ENCODE assay signal across 8 mouse cellular contexts in the genomic region with DNA sequence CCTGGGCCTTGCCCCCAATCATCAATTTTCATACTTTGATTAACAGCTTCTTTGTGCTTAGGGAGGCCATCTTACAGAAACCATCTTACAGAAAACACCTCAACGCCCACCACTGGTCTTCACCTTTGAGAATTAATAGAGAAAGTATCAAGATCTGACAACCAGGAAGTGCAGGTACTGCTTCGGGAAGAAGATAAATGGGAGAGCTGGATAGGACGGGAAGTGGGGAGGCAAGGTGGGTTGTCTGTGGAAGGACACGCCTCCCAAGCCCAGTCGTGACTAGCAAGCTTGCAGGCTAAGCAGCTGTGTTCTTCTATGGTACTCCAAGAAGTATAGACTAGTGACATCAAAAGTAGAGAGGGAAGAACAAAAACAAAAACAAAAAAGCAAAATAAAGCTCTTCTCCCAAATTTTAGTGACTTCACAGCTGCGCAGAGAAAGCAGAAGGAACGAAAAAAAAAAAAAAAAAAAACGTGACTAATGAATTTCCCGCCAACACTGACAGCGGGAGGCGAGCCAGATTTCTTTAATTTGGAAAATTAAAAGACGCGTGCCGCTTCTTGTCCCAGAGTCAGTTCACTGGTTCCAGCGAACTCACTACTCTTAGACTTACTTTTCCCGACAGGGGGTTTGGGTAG. TPM values are rescaled to one million over a fixed set of nuclear protein-coding genes. Genes with fewer than 3 reads are reported as not detected.
A peak's percentile ranks its signal among the peaks of the same experiment; 100 is the strongest.
DNase-seq lines count a peak whose midpoint lies in the region; ATAC-seq and TF ChIP-seq lines count a peak whose summit lies in the region.

No protein-coding gene starts in this region.

- 8% methylated on average over 16 of the region's 16 CpGs for WGBS in liver, adult 2 months
- WGBS in hindbrain, postnatal 0 days, result 4% methylated on average over 16 of the region's 16 CpGs

- H3K36me3 ChIP-seq in liver, adult 2 months (ENCODE audit: control insufficient read depth, insufficient read depth, low read length), result no peaks in the 10 kb centered on the region
- H3K36me3 ChIP-seq in hindbrain, postnatal 0 days (ENCODE audit: insufficient read depth, low read length), result no peaks in the 10 kb centered on the region

- H3K79me2 ChIP-seq in liver, adult 2 months (ENCODE audit: control insufficient read depth, insufficient read depth, low read length), result no peaks in the 10 kb centered on the region

- peak overlapping the region; percentile 87 for H3K4me2 ChIP-seq in hindbrain, postnatal 0 days (ENCODE audit: low read depth, low read length)

- H3K4me1 ChIP-seq in liver, adult 2 months (ENCODE audit: control insufficient read depth, insufficient read depth, low read length), result peaks cover 5% of the 10 kb centered on the region
- peaks cover 8% of the 10 kb centered on the region; the same call in 1 of the 2 replicates for H3K4me1 ChIP-seq in hindbrain, postnatal 0 days (ENCODE audit: insufficient read depth, low read length)

- H3K4me3 ChIP-seq in liver, adult 2 months (ENCODE audit: insufficient read depth, low read depth, low read length), result peak overlapping the region; percentile 84
- H3K4me3 ChIP-seq in hindbrain, postnatal 0 days (ENCODE audit: low read length), result peak overlapping the region; percentile 73

- DNase-seq in liver, adult 2 months (ENCODE audit: extremely low read depth, low read depth, low spot score), result no peak
- DNase-seq in liver, result no peak
- peak; percentile 48 for DNase-seq in hindbrain, postnatal 0 days (ENCODE audit: low spot score)
- peak; percentile 23 for DNase-seq in naive thymus-derived CD4-positive, alpha-beta T cell, adult 2 months (ENCODE audit: low read depth)
- no peak for DNase-seq in retina, embryonic 14.5 days (ENCODE audit: low spot score)
- DNase-seq in layer of hippocampus, postnatal 14 days (ENCODE audit: low spot score in 2 of 2), result no peak
- no peak for DNase-seq in layer of hippocampus, adult 9-10 months (ENCODE audit: low spot score)

- no peak for TF ChIP-seq CTCF in liver, adult 2 months (IDR thresholded peaks at IDR 0.05; ENCODE audit: low read depth, low read length)
- no peak for TF ChIP-seq CTCF in hindbrain, postnatal 0 days (IDR thresholded peaks at IDR 0.05; ENCODE audit: low read depth)

- no peaks in the 10 kb centered on the region for H3K27me3 ChIP-seq in liver, adult 2 months (ENCODE audit: control insufficient read depth, insufficient read depth, low read length)
- H3K27me3 ChIP-seq in hindbrain, postnatal 0 days (ENCODE audit: insufficient read depth, low read length), result no peaks in the 10 kb centered on the region

- no peak overlapping the region for H3K27ac ChIP-seq in liver, adult 2 months (replicated peaks; ENCODE audit: insufficient read depth, low read depth, low read length)
- H3K27ac ChIP-seq in hindbrain, postnatal 0 days, result no peak overlapping the region

- peak overlapping the region; percentile 71 for H3K9ac ChIP-seq in liver, adult 2 months (ENCODE audit: low read depth, low read length)
- H3K9ac ChIP-seq in hindbrain, postnatal 0 days (replicated peaks; ENCODE audit: low read length), result peak overlapping the region; percentile 75; the same call in 1 of the 2 replicates

- ATAC-seq in common myeloid progenitor, adult 5-6 weeks (replicated peaks; ENCODE audit: low read depth, poor library complexity, severe bottlenecking), result peak; percentile 30; the same call in 1 of the 2 replicates
- peak; percentile 41; the same call in 1 of the 2 replicates for ATAC-seq in hindbrain, postnatal 0 days

- H3K9me3 ChIP-seq in hindbrain, postnatal 0 days (ENCODE audit: low read length), result no peaks in the 10 kb centered on the region

- no peak for TF ChIP-seq POLR2A in liver, adult 2 months (IDR thresholded peaks at IDR 0.05; ENCODE audit: extremely low read depth, insufficient read depth, low read length)

RNA-seq across cellular contexts. Expression of gene Amigo1, which starts 0.6 kb away (rescaled TPM):
- 2.7 and 3.8 TPM in 2 replicates for total RNA-seq in liver, adult 2 months (2014; rRNA removed)
- polyA plus RNA-seq in liver, adult 2 months (2012; rRNA removed), result 9.3 and 15.1 TPM in 2 replicates
- 3.1 and 4.5 TPM in 2 replicates for total RNA-seq in common myeloid progenitor, adult 5-6 weeks (2017)
- total RNA-seq in hindbrain, postnatal 0 days (2014; rRNA removed), result 36.6 and 37.3 TPM in 2 replicates
- polyA plus RNA-seq in hindbrain, postnatal 0 days (2015; fragmentation: Nextera tagmentation; extraction: Ambion mirVana), result 10.7 and 11.3 TPM in 2 replicates
- 10 to 100 TPM; 47.2 to 49.0 TPM for total RNA-seq in layer of hippocampus, postnatal 14 days (2021)

RNA-seq across cellular contexts. Expression of gene Cyb561d1, which starts 15.4 kb away (rescaled TPM):
- total RNA-seq in liver, adult 2 months (2014; rRNA removed), result 2.1 and 2.4 TPM in 2 replicates
- 3.8 and 4.1 TPM in 2 replicates for polyA plus RNA-seq in liver, adult 2 months (2012; rRNA removed)
- total RNA-seq in common myeloid progenitor, adult 5-6 weeks (2017), result 3.8 and 4.1 TPM in 2 replicates
- 3.8 and 4.2 TPM in 2 replicates for total RNA-seq in hindbrain, postnatal 0 days (2014; rRNA removed)
- polyA plus RNA-seq in hindbrain, postnatal 0 days (2015; fragmentation: Nextera tagmentation; extraction: Ambion mirVana), result 3.1 and 3.3 TPM in 2 replicates
- 10 to 100 TPM; 11.5 to 12.4 TPM for total RNA-seq in layer of hippocampus, postnatal 14 days (2021)

RNA-seq across cellular contexts. Expression of gene Atxn7l2, which starts 25.2 kb away (rescaled TPM):
- 0.28 and 0.34 TPM in 2 replicates for total RNA-seq in liver, adult 2 months (2014; rRNA removed)
- polyA plus RNA-seq in liver, adult 2 months (2012; rRNA removed), result 1.7 and 2.0 TPM in 2 replicates
- total RNA-seq in common myeloid progenitor, adult 5-6 weeks (2017), result 2.9 and 5.9 TPM in 2 replicates
- 18.4 and 20.8 TPM in 2 replicates for total RNA-seq in hindbrain, postnatal 0 days (2014; rRNA removed)
- polyA plus RNA-seq in hindbrain, postnatal 0 days (2015; fragmentation: Nextera tagmentation; extraction: Ambion mirVana), result 15.1 and 15.4 TPM in 2 replicates
- 10 to 100 TPM; 20.9 to 24.4 TPM for total RNA-seq in layer of hippocampus, postnatal 14 days (2021)

RNA-seq across cellular contexts. Expression of gene Gpr61, which starts 30.9 kb away (rescaled TPM):
- total RNA-seq in liver, adult 2 months (2014; rRNA removed), result not detected in 2 replicates
- not detected in 2 replicates for polyA plus RNA-seq in liver, adult 2 months (2012; rRNA removed)
- not detected in 2 replicates for total RNA-seq in common myeloid progenitor, adult 5-6 weeks (2017)
- total RNA-seq in hindbrain, postnatal 0 days (2014; rRNA removed), result 12.2 and 12.4 TPM in 2 replicates
- 6.1 and 6.8 TPM in 2 replicates for polyA plus RNA-seq in hindbrain, postnatal 0 days (2015; fragmentation: Nextera tagmentation; extraction: Ambion mirVana)
- 10 to 100 TPM; 14.4 to 15.2 TPM for total RNA-seq in layer of hippocampus, postnatal 14 days (2021)

RNA-seq across cellular contexts. Expression of gene Gnai3, which starts 39.6 kb away (rescaled TPM):
- total RNA-seq in liver, adult 2 months (2014; rRNA removed), result 89.5 and 92.8 TPM in 2 replicates
- polyA plus RNA-seq in liver, adult 2 months (2012; rRNA removed), result 19.0 and 24.6 TPM in 2 replicates
- total RNA-seq in common myeloid progenitor, adult 5-6 weeks (2017), result 120 and 122 TPM in 2 replicates
- total RNA-seq in hindbrain, postnatal 0 days (2014; rRNA removed), result 61.0 and 66.6 TPM in 2 replicates
- polyA plus RNA-seq in hindbrain, postnatal 0 days (2015; fragmentation: Nextera tagmentation; extraction: Ambion mirVana), result 97.9 and 100 TPM in 2 replicates
- total RNA-seq in layer of hippocampus, postnatal 14 days (2021), result 10 to 100 TPM; 38.1 to 44.4 TPM

Comparison
In these comparisons a context has a peak if more than half of its experiments do, and no peak if none do; other contexts are left out.
1. DNase-seq: peak in hindbrain, postnatal 0 days (single experiment) and naive thymus-derived CD4-positive, alpha-beta T cell, adult 2 months (single experiment); none in liver, adult 2 months (single experiment), liver (single experiment), retina, embryonic 14.5 days (single experiment), layer of hippocampus, postnatal 14 days (0 of 2) and layer of hippocampus, adult 9-10 months (single experiment).